Mouse (Mus musculus) thymus, adult 2 months (tissue): Measurements from ENCODE around the gene Rpl10-ps3.

Source experiments
- CTCF ChIP-seq: fragments of 200-500 bp; IDR thresholded peaks from 2 replicates; pipeline ENCODE4 v1.5.1; 2012; ENCODE audit warnings: mild to moderate bottlenecking, control low read depth, low read length, moderate library complexity, borderline replicate concordance; ENCODE audit not compliant: control insufficient read depth, poor library complexity, insufficient read depth; ENCODE audit errors: extremely low read depth
- POLR2A ChIP-seq: fragments of 200-500 bp; IDR thresholded peaks from 2 replicates; pipeline ENCODE4 v1.6.1; 2012; ENCODE audit warnings: mild to moderate bottlenecking, low read length, control low read depth, moderate library complexity; ENCODE audit not compliant: control insufficient read depth, poor library complexity, insufficient read depth; ENCODE audit errors: extremely low read depth

- no peak for TF ChIP-seq CTCF
- no peak for TF ChIP-seq POLR2A
Observed at GRCm38 (mm10) chr9:50315650-50316049, 29.1 kb downstream of the Rpl10-ps3 start.
